In the genomic region with DNA sequence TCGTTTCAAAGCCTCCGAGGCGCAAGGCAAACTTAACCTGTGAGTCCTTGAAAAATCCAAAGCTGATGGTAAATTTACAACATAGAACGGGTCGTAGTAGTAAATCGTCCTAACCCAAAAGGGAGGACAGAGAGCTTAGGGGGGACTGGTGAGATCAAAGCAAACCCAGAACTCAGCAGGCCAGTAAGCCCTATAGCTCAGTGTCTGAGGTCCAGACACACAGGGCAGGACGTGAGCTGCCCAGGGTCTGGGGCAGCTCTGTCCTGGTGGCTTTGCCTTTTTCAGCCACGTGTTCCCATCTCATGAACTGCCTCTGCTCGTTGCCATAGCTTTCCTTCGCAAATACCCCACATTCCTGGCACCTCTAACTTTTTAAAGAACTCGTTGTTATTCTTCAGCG, we compare ENCODE assay signal across 9 mouse cellular contexts.
DNase-seq lines count a peak whose midpoint lies in the region; ATAC-seq and TF ChIP-seq lines count a peak whose summit lies in the region.
"Had no signal": no experiment of that assay in that cellular context is flagged by ENCODE, and none has a peak within 500 bp of the region (broad histone marks: within the 10 kb centered on the region; RNA-seq: fewer than 3 reads in every experiment).

No protein-coding gene starts in this region.

- H3K4me1 ChIP-seq in heart, embryonic 13.5 days, result peaks cover 30% of the 10 kb centered on the region
- no peaks in the 10 kb centered on the region for H3K4me1 ChIP-seq in stomach, embryonic 15.5 days
- H3K4me1 ChIP-seq in stomach, postnatal 0 days (replicated peaks; ENCODE audit: control insufficient read depth, insufficient read depth), result no peaks in the 10 kb centered on the region
- peaks cover 8% of the 10 kb centered on the region; the same call in 1 of the 2 replicates for H3K4me1 ChIP-seq in liver, embryonic 12.5 days

- TF ChIP-seq EP300 in stomach, postnatal 0 days (optimal IDR thresholded peaks at IDR 0.05), result no peak

- DNase-seq in heart, postnatal 14 days, result no peak
- no peak for DNase-seq in stomach, postnatal 0 days (ENCODE audit: low spot score)
- DNase-seq in frontal cortex, postnatal 14 days (ENCODE audit: low spot score in 2 of 2), result no peak
- DNase-seq in ovary, postnatal 10 days (ENCODE audit: low spot score), result no peak
- DNase-seq in left cerebral cortex, adult 11 months (ENCODE audit: low spot score), result no peak
- DNase-seq: right cerebral cortex, postnatal 14 days had no signal

- H3K4me3 ChIP-seq in heart, embryonic 13.5 days, result peak overlapping the region; percentile 41
- peak overlapping the region; percentile 11; the same call in 1 of the 2 replicates for H3K4me3 ChIP-seq in stomach, embryonic 15.5 days (replicated peaks)
- no peak overlapping the region for H3K4me3 ChIP-seq in stomach, postnatal 0 days (ENCODE audit: low read depth, low read length)
- no peak overlapping the region for H3K4me3 ChIP-seq in liver, embryonic 12.5 days

- ATAC-seq in heart, embryonic 13.5 days (ENCODE audit: extremely low read depth, insufficient number of reproducible peaks, low FRiP score, low TSS enrichment), result no peak
- no peak for ATAC-seq in stomach, embryonic 15.5 days (ENCODE audit: insufficient read depth, low FRiP score, low read depth)
- ATAC-seq in stomach, postnatal 0 days (ENCODE audit: low FRiP score, low TSS enrichment), result no peak
- no peak for ATAC-seq in liver, embryonic 12.5 days

- WGBS in heart, embryonic 13.5 days, result 46% methylated on average over 12 of the region's 12 CpGs
- 51% methylated on average over 12 of the region's 12 CpGs for WGBS in stomach, embryonic 15.5 days
- WGBS in stomach, postnatal 0 days, result 56% methylated on average over 12 of the region's 12 CpGs
- WGBS in liver, embryonic 12.5 days (ENCODE audit: insufficient replicate concordance), result 54% methylated on average over 12 of the region's 12 CpGs

- peak overlapping the region; percentile 65 for H3K4me2 ChIP-seq in heart, embryonic 13.5 days
- peak overlapping the region; percentile 17; the same call in 1 of the 2 replicates for H3K4me2 ChIP-seq in stomach, embryonic 15.5 days
- H3K4me2 ChIP-seq in stomach, postnatal 0 days (replicated peaks; ENCODE audit: low read depth), result no peak overlapping the region
- peak overlapping the region; percentile 34 for H3K4me2 ChIP-seq in liver, embryonic 12.5 days

- no peaks in the 10 kb centered on the region for H3K9me3 ChIP-seq in heart, embryonic 13.5 days
- H3K9me3 ChIP-seq in stomach, embryonic 15.5 days, result no peaks in the 10 kb centered on the region
- H3K9me3 ChIP-seq in stomach, postnatal 0 days (ENCODE audit: control insufficient read depth, low read length), result no peaks in the 10 kb centered on the region
- no peaks in the 10 kb centered on the region for H3K9me3 ChIP-seq in liver, embryonic 12.5 days (replicated peaks)

- 0 out of 2 replicates have a peak overlapping the region, but pooled peaks have one; percentile 8 for H3K27ac ChIP-seq in heart, embryonic 13.5 days (replicated peaks)
- no peak overlapping the region for H3K27ac ChIP-seq in stomach, embryonic 15.5 days
- no peak overlapping the region for H3K27ac ChIP-seq in stomach, postnatal 0 days (replicated peaks)
- no peak overlapping the region for H3K27ac ChIP-seq in liver, embryonic 12.5 days

- intact Hi-C loops in heart, postnatal 14 days (cut with DNase I), result no loop called here

- peak overlapping the region; percentile 52 for H3K9ac ChIP-seq in heart, embryonic 13.5 days
- H3K9ac ChIP-seq in stomach, embryonic 15.5 days, result no peak overlapping the region
- H3K9ac ChIP-seq in stomach, postnatal 0 days (ENCODE audit: low read length), result no peak overlapping the region
- H3K9ac ChIP-seq in liver, embryonic 12.5 days, result no peak overlapping the region

- no peaks in the 10 kb centered on the region for H3K27me3 ChIP-seq in heart, embryonic 13.5 days (replicated peaks)
- no peaks in the 10 kb centered on the region for H3K27me3 ChIP-seq in stomach, embryonic 15.5 days (replicated peaks)
- H3K27me3 ChIP-seq in stomach, postnatal 0 days (ENCODE audit: control insufficient read depth, insufficient read depth, low read length), result no peaks in the 10 kb centered on the region
- no peaks in the 10 kb centered on the region for H3K27me3 ChIP-seq in liver, embryonic 12.5 days (replicated peaks)

- no peak for TF ChIP-seq CTCF in stomach, postnatal 0 days (IDR thresholded peaks at IDR 0.05; ENCODE audit: low read depth)

- no peaks in the 10 kb centered on the region for H3K36me3 ChIP-seq in heart, embryonic 13.5 days
- no peaks in the 10 kb centered on the region for H3K36me3 ChIP-seq in stomach, embryonic 15.5 days
- no peaks in the 10 kb centered on the region for H3K36me3 ChIP-seq in stomach, postnatal 0 days (ENCODE audit: control insufficient read depth, insufficient read depth, low read length)
- no peaks in the 10 kb centered on the region for H3K36me3 ChIP-seq in liver, embryonic 12.5 days

Comparison
In these comparisons a context has a peak if more than half of its experiments do, and no peak if none do; other contexts are left out.
1. H3K4me3 ChIP-seq: peak in heart, embryonic 13.5 days (single experiment) and stomach, embryonic 15.5 days (single experiment); none in stomach, postnatal 0 days (single experiment) and liver, embryonic 12.5 days (single experiment).